Mouse (Mus musculus) liver, adult 2 months (tissue): ENCODE measurements at regions not wholly inside any gene's neighbourhood (a gene's known extent, or its start where the extent isn't known, plus 50 kb on each side); places are given as distances from the start of the nearest gene placed in this dataset.

Source experiments
- CTCF ChIP-seq: fragments of 200-500 bp; IDR thresholded peaks from 2 replicates; pipeline ENCODE4 v1.5.1; 2011; ENCODE audit warnings: low read depth, low read length, control low read depth
- POLR2A ChIP-seq: fragments of 200-500 bp; IDR thresholded peaks from 2 replicates; pipeline ENCODE4 v1.6.1; 2011; ENCODE audit warnings: low read length, control low read depth; ENCODE audit not compliant: insufficient read depth; ENCODE audit errors: extremely low read depth

DNA sequence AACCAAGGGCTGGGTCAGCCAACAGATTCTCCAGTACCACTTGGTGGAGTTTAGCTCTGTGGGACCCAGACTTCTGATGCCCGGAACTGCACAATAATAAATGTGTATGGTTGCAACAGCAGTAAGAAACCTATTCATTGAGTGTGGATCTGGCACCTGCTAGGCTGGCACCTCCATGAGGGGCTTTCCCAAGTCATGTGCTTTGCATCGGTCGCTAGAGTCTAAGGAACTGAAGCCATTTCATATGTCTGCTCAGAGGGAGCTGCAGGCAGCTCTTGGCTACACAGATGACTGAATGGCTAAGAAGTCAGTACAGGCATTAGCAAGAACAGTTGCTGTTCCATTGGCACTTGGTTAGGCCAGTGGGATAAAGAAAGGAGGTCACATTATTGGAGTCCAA is 65.6 kb upstream of the Bcl6 start:
- no peak for TF ChIP-seq POLR2A
- no peak for TF ChIP-seq CTCF
